Mouse (Mus musculus) spleen, postnatal 10 days (tissue): ENCODE results near the gene Nlrc5.
"Not testable (repeated sequence)": the region's sequence is repeated elsewhere in the genome, so short reads cannot be mapped to it uniquely, and the experiment has no call there.

Experiments
- DNase-seq, 2 experiments: peaks; one replicate each; pipeline ENCODE4 v3.0.0; 2021 to 2022; ENCODE audit warnings: low spot score in 2 of 2

The Nlrc5 gene

GRCm38 (mm10) chr8:94433981-94434466, at the start of gene Nlrc5:
Nlrc5 (plus strand) TSS chr8:94434356.
- peak; percentile 41 to 79 for DNase-seq

GRCm38 (mm10) chr8:94385506-94386213, 48.5 kb upstream of the Nlrc5 start:
- DNase-seq: no peak

- peak; percentile 97 for DNase-seq
These were observed 47.7 kb upstream of the Nlrc5 start, which contains the start of gene Herpud1 for GRCm38 (mm10) chr8:94386214-94387026. Herpud1 (plus strand) TSS chr8:94386438.

GRCm38 (mm10) chr8:94387027-94387684, 47.0 kb upstream of the Nlrc5 start:
- peak; percentile 81 to 85 for DNase-seq

GRCm38 (mm10) chr8:94387785-94388184, 46.4 kb upstream of the Nlrc5 start:
- DNase-seq: no peak

GRCm38 (mm10) chr8:94389531-94389930, 44.6 kb upstream of the Nlrc5 start:
- no peak for DNase-seq

- DNase-seq: no peak
These were observed 43.7 kb upstream of the Nlrc5 start for GRCm38 (mm10) chr8:94390429-94390828.

GRCm38 (mm10) chr8:94390910-94391309, 43.2 kb upstream of the Nlrc5 start:
- no peak for DNase-seq

GRCm38 (mm10) chr8:94392147-94392546, 42.0 kb upstream of the Nlrc5 start:
- DNase-seq: peak in 1 of 2 experiments; percentile 71

GRCm38 (mm10) chr8:94392648-94393047, 41.5 kb upstream of the Nlrc5 start:
- DNase-seq: no peak

- no peak for DNase-seq
These were observed 38.2 kb upstream of the Nlrc5 start for GRCm38 (mm10) chr8:94395851-94396540.

GRCm38 (mm10) chr8:94396964-94397657, 37.0 kb upstream of the Nlrc5 start:
- peak in 1 of 2 experiments; percentile 66 for DNase-seq

GRCm38 (mm10) chr8:94398587-94398986, 35.6 kb upstream of the Nlrc5 start:
- no peak for DNase-seq

- DNase-seq: no peak
These were observed 34.7 kb upstream of the Nlrc5 start for GRCm38 (mm10) chr8:94399361-94399953.

- DNase-seq: not testable (repeated sequence)
These were observed 34.2 kb upstream of the Nlrc5 start for GRCm38 (mm10) chr8:94399957-94400356.

GRCm38 (mm10) chr8:94408443-94409080, 25.6 kb upstream of the Nlrc5 start:
- no peak for DNase-seq

- DNase-seq: no peak
These were observed 24.6 kb upstream of the Nlrc5 start for GRCm38 (mm10) chr8:94409523-94409922.

GRCm38 (mm10) chr8:94412518-94412917, 21.6 kb upstream of the Nlrc5 start:
- no peak for DNase-seq

- no peak for DNase-seq
These were observed 20.6 kb upstream of the Nlrc5 start for GRCm38 (mm10) chr8:94413509-94413908.

GRCm38 (mm10) chr8:94415218-94415617, 18.9 kb upstream of the Nlrc5 start:
- DNase-seq: no peak
